Mouse (Mus musculus) intestine, postnatal 0 days (tissue): ENCODE data around the gene Rab3a. TPM values are rescaled to one million over a fixed set of nuclear protein-coding genes. Genes with fewer than 3 reads are reported as not detected.

Source experiments
- ATAC-seq: fragments of 200-750 bp; cut with Nextera tagmentation; 2 replicates; pipeline ENCODE4 v1.8.0; 2017; ENCODE audit warnings: mild to moderate bottlenecking, moderate TSS enrichment, moderate library complexity
- H3K27ac ChIP-seq: fragments of 300-500 bp; sonication (generic); 2 replicates; pipeline ENCODE4 v1.5.1; 2014; ENCODE audit warnings: mild to moderate bottlenecking, low read depth, low read length, moderate library complexity
- H3K27me3 ChIP-seq: fragments of 300-500 bp; sonication (generic); replicated peaks from 2 replicates; pipeline ENCODE4 v1.6.1; 2014; ENCODE audit warnings: low read length, mixed read lengths; ENCODE audit not compliant: control insufficient read depth, insufficient read depth
- H3K36me3 ChIP-seq: fragments of 300-500 bp; sonication (generic); 2 replicates; pipeline ENCODE4 v1.6.1; 2014; ENCODE audit warnings: mild to moderate bottlenecking, moderate library complexity; ENCODE audit not compliant: control insufficient read depth, insufficient read depth
- H3K4me1 ChIP-seq: fragments of 300-500 bp; sonication (generic); replicated peaks from 2 replicates; pipeline ENCODE4 v1.6.1; 2014; ENCODE audit warnings: antibody characterized with exemption, low read length, mixed read lengths; ENCODE audit not compliant: control insufficient read depth, insufficient read depth
- H3K4me2 ChIP-seq: fragments of 300-500 bp; sonication (generic); replicated peaks from 2 replicates; pipeline ENCODE4 v1.6.1; 2014; ENCODE audit warnings: low read depth, mild to moderate bottlenecking, moderate library complexity
- H3K4me3 ChIP-seq: fragments of 300-500 bp; sonication (generic); 2 replicates; pipeline ENCODE4 v1.5.1; 2014; ENCODE audit warnings: low read depth, low read length
- H3K9ac ChIP-seq: fragments of 300-500 bp; sonication (generic); 2 replicates; pipeline ENCODE4 v1.6.1; 2014; ENCODE audit warnings: mild to moderate bottlenecking, low read depth, low read length
- H3K9me3 ChIP-seq: fragments of 300-500 bp; sonication (generic); 2 replicates; pipeline ENCODE4 v1.6.1; 2016; ENCODE audit warnings: mixed run types; ENCODE audit not compliant: control insufficient read depth
- CTCF ChIP-seq: sonication (generic); IDR thresholded peaks from 2 replicates; pipeline ENCODE4 v1.5.1; 2016; ENCODE audit warnings: low read depth, mild to moderate bottlenecking, control low read depth, antibody characterized with exemption, moderate library complexity
- WGBS: fragments of 180-500 bp; shearing (Covaris S2); extraction: QIAGEN DNeasy Blood & Tissue Kit; methylation state at CpG from one replicate; pipeline ENCODE4 v1.1.7; 2014; 5-methylcytosine and 5-hydroxymethylcytosine counted together
- polyA plus RNA-seq: library from polyadenylated mRNA; unstranded; fragments of >200 nt; fragmentation: Nextera tagmentation; extraction: Ambion mirVana; gene quantifications from 2 replicates; pipeline ENCODE4 v1.2.1, GENCODE M21; 2015

Rab3a gene
- polyA plus RNA-seq, 1 experiment from 2014 or later = 18.8 TPM

DNA sequence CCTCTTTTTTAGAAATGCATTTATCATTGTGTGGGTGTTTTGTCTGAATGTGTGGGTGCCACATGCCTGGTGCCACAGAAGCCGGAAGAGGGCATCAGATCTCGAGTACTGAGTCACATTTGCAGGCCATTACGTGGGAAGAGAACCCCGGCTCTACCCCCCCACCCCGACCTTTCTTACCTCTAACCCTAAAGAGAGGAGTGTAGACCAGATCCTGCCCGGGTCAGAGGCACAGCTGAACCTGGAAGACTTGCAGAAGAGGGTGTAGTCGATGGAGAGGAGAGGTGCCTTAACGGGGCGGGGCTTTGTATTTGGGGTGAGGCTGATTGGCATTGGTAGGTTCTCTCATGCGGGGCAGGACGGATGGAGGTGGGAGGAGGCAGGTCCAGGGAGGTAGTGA, 9.7 kb upstream of the Rab3a start:
- Histone ChIP-seq H3K27me3 (peaks cover 38% of the 10 kb centered on the region), H3K9ac (no peak overlapping the region), H3K36me3 (no peaks in the 10 kb centered on the region), H3K4me1 (no peaks in the 10 kb centered on the region), H3K4me3 (no peak overlapping the region), H3K27ac (no peak overlapping the region), H3K4me2 (no peak overlapping the region), H3K9me3 (no peaks in the 10 kb centered on the region)
- TF ChIP-seq CTCF = no peak
- ATAC-seq = no peak
- WGBS = 53% methylated on average over 11 of the region's 11 CpGs

DNA sequence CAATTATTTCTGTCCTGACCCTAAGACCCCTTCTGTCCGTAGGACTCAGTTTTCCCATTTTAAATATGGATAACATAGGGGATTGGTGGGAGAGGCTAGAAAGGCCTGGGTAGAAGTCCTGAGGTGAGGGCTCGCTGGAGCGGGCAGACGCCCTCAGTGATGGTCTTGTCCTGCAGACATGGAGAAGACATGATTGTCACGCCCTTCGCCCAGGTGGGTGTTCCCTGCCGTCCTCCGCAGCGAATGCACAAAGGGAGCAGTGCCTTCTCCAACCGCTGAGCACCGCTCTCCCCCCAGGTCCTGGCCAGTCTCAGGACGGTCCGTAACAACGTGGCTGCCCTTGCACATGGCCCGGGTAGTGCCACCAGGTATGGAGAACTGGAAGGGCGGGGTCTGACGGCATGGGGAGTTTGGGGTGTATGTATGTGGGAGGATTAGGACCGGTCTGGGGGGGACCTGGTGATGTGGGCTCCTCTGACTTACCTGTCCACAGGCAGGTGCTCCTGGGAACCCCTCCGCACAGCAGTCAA, 8.7 kb upstream of the Rab3a start:
- no peak for TF ChIP-seq CTCF
- no peaks in the 10 kb centered on the region for H3K9me3 ChIP-seq
- no peak overlapping the region for H3K4me3 ChIP-seq
- H3K4me2 ChIP-seq = no peak overlapping the region
- no peaks in the 10 kb centered on the region for H3K36me3 ChIP-seq
- peaks cover 38% of the 10 kb centered on the region for H3K27me3 ChIP-seq
- no peaks in the 10 kb centered on the region for H3K4me1 ChIP-seq
- no peak overlapping the region for H3K9ac ChIP-seq
- WGBS = 58% methylated on average over 19 of the region's 19 CpGs
- no peak for ATAC-seq
- no peak overlapping the region for H3K27ac ChIP-seq

DNA sequence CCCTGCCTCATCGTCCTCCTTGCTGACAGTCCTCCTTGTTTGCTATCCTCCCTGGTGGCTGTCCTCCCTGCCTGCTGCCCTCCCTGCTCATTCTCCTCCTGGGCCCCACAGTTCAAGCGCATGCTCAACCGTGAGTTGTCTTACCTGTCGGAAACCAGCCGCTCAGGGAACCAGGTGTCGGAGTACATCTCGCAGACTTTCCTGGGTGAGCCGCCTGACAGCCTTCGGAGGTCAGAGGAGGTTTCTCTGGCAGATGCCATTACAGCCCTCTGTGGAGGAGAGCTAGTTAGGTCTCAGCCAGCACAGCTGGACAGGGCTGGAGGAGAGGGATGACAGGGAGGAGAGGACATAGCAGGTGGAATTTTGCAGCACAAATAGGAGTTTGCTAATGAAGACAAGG, 7.8 kb upstream of the Rab3a start:
- Histone ChIP-seq H3K4me2 (no peak overlapping the region), H3K4me3 (no peak overlapping the region), H3K36me3 (no peaks in the 10 kb centered on the region), H3K27ac (no peak overlapping the region), H3K9ac (no peak overlapping the region), H3K27me3 (peaks cover 38% of the 10 kb centered on the region), H3K4me1 (no peaks in the 10 kb centered on the region), H3K9me3 (no peaks in the 10 kb centered on the region)
- TF ChIP-seq CTCF = no peak
- WGBS = 56% methylated on average over 9 of the region's 9 CpGs
- no peak for ATAC-seq

- Histone ChIP-seq H3K9me3 (no peaks in the 10 kb centered on the region), H3K36me3 (no peaks in the 10 kb centered on the region), H3K4me1 (no peaks in the 10 kb centered on the region), H3K27me3 (peaks cover 36% of the 10 kb centered on the region), H3K4me3 (no peak overlapping the region), H3K9ac (no peak overlapping the region), H3K4me2 (no peak overlapping the region), H3K27ac (no peak overlapping the region)
- TF ChIP-seq CTCF = no peak
- WGBS = 88% methylated on average over 18 of the region's 18 CpGs
- ATAC-seq = no peak
Measured at GRCm38 (mm10) chr8:70747211-70747890, 7.1 kb upstream of the Rab3a start.

- no peak for TF ChIP-seq CTCF
- H3K4me1 ChIP-seq = peaks cover 5% of the 10 kb centered on the region
- H3K27me3 ChIP-seq = peaks cover 25% of the 10 kb centered on the region
- no peak overlapping the region for H3K27ac ChIP-seq
- H3K36me3 ChIP-seq = no peaks in the 10 kb centered on the region
- ATAC-seq = no peak
- no peak overlapping the region for H3K4me2 ChIP-seq
- WGBS = 85% methylated on average over 23 of the region's 23 CpGs
- no peak overlapping the region for H3K4me3 ChIP-seq
- no peaks in the 10 kb centered on the region for H3K9me3 ChIP-seq
- H3K9ac ChIP-seq = no peak overlapping the region
Measured at GRCm38 (mm10) chr8:70748246-70749096, 6.0 kb upstream of the Rab3a start.

- no peak for ATAC-seq
- H3K9me3 ChIP-seq = no peaks in the 10 kb centered on the region
- no peak overlapping the region for H3K27ac ChIP-seq
- H3K9ac ChIP-seq = no peak overlapping the region
- no peak overlapping the region for H3K4me2 ChIP-seq
- no peak for TF ChIP-seq CTCF
- peaks cover 17% of the 10 kb centered on the region for H3K27me3 ChIP-seq
- H3K4me1 ChIP-seq = peaks cover 5% of the 10 kb centered on the region
- H3K36me3 ChIP-seq = no peaks in the 10 kb centered on the region
- 78% methylated on average over 19 of the region's 19 CpGs for WGBS
- no peak overlapping the region for H3K4me3 ChIP-seq
Measured at GRCm38 (mm10) chr8:70749097-70749674, 5.3 kb upstream of the Rab3a start.
